Mouse (Mus musculus): ENCODE measurements around the gene Fry.

DNA sequence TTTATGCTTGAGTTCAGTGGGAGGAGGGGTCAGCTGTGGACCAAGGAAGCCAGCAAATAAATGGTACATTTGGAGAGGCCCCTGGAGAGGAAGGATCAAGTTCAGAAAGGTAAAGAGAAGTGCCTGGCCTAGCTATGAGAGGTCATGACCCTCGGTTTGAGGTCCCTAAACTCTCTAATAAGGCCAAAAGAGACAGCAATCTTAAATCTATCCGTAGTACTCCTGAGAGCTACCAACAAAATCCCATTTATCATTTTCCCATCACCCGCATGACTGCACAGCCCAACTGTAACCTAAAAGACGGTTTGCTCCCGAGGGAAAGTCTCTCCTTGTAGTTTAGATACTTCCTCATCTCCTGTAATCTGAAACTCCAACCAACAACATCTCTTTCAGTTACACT is 264.0 kb downstream of the Fry start:
- TF ChIP-seq EP300 (IDR thresholded peaks at IDR 0.05; ENCODE audit: insufficient read depth, low read depth, low read length) = no peak
- TF ChIP-seq CTCF (IDR thresholded peaks at IDR 0.05; ENCODE audit: low read depth, low read length) = no peak
- TF ChIP-seq POLR2A (IDR thresholded peaks at IDR 0.05; ENCODE audit: insufficient read depth, low read length) = no peak
